Mouse (Mus musculus): ENCODE data around the gene Spag16. TPM values are rescaled to one million over a fixed set of nuclear protein-coding genes. Genes with fewer than 3 reads are reported as not detected.

The Spag16 gene
- total RNA-seq, 2 experiments from 2014 or later: not detected

GRCm38 (mm10) chr1:70442209-70443080 lies 615.7 kb downstream of the Spag16 start:
- DNase-seq (ENCODE audit: low spot score in 2 of 2): no peak

- DNase-seq (ENCODE audit: low spot score in 2 of 2): no peak
Observed at GRCm38 (mm10) chr1:70479864-70480263, 653.1 kb downstream of the Spag16 start.

- no peak for DNase-seq (ENCODE audit: low spot score in 2 of 2)
Observed at GRCm38 (mm10) chr1:70518918-70519317, 692.1 kb downstream of the Spag16 start.

GRCm38 (mm10) chr1:70527134-70527533 lies 700.4 kb downstream of the Spag16 start:
- no peak for DNase-seq (ENCODE audit: low spot score in 2 of 2)

GRCm38 (mm10) chr1:70529771-70530170 lies 703.0 kb downstream of the Spag16 start:
- no peak for DNase-seq (ENCODE audit: low spot score in 2 of 2)

GRCm38 (mm10) chr1:70551839-70552238 lies 725.1 kb downstream of the Spag16 start:
- no peak for DNase-seq (ENCODE audit: low spot score in 2 of 2)

- no peak for DNase-seq (ENCODE audit: low spot score in 2 of 2)
Observed at GRCm38 (mm10) chr1:70621805-70622204, 795.0 kb downstream of the Spag16 start.

- DNase-seq (ENCODE audit: low spot score in 2 of 2): no peak
Observed at GRCm38 (mm10) chr1:70624803-70625460, 798.2 kb downstream of the Spag16 start.

GRCm38 (mm10) chr1:70652719-70653118 lies 825.9 kb downstream of the Spag16 start:
- DNase-seq (ENCODE audit: low spot score in 2 of 2): no peak

- no peak for DNase-seq (ENCODE audit: low spot score in 2 of 2)
Observed at GRCm38 (mm10) chr1:70692529-70692928, 865.8 kb downstream of the Spag16 start.

- DNase-seq (ENCODE audit: low spot score in 2 of 2): no peak
Observed at GRCm38 (mm10) chr1:70700270-70700669, 873.5 kb downstream of the Spag16 start.

- DNase-seq (ENCODE audit: low spot score in 2 of 2): no peak
Observed at GRCm38 (mm10) chr1:70703934-70704333, 877.2 kb downstream of the Spag16 start.

- DNase-seq (ENCODE audit: low spot score in 2 of 2): no peak
Observed at GRCm38 (mm10) chr1:70705821-70706220, 879.1 kb downstream of the Spag16 start.

GRCm38 (mm10) chr1:70725045-70725444 lies 898.3 kb downstream of the Spag16 start:
- no peak for DNase-seq (ENCODE audit: low spot score in 2 of 2)

- DNase-seq (ENCODE audit: low spot score in 2 of 2): peak; percentile 30 to 44
Observed at GRCm38 (mm10) chr1:70725655-70726066, 898.9 kb downstream of the Spag16 start, which contains the start of gene Vwc2l. TSS of gene Vwc2l (plus strand) at chr1:70725715.

Other genes starting within 250 kb of the Spag16 start
- gene Ikzf2, start 139.7 kb upstream of the Spag16 start, total RNA-seq (2021): 1 to 10 TPM; 5.8 to 6.5 TPM